Mouse (Mus musculus) mouse trophoblast stem cell (cell line): ENCODE results near the gene Sparc.

Experiments used
- in situ Hi-C, 2 experiments: fragments of 300-500 bp; cut with MseI, MboI; formaldehyde crosslinking; loops; 2 replicates in 1 of 2; 3 replicates in 1 of 2; pipeline ENCODE4 v1.15.1; 2025

Sparc gene

DNA sequence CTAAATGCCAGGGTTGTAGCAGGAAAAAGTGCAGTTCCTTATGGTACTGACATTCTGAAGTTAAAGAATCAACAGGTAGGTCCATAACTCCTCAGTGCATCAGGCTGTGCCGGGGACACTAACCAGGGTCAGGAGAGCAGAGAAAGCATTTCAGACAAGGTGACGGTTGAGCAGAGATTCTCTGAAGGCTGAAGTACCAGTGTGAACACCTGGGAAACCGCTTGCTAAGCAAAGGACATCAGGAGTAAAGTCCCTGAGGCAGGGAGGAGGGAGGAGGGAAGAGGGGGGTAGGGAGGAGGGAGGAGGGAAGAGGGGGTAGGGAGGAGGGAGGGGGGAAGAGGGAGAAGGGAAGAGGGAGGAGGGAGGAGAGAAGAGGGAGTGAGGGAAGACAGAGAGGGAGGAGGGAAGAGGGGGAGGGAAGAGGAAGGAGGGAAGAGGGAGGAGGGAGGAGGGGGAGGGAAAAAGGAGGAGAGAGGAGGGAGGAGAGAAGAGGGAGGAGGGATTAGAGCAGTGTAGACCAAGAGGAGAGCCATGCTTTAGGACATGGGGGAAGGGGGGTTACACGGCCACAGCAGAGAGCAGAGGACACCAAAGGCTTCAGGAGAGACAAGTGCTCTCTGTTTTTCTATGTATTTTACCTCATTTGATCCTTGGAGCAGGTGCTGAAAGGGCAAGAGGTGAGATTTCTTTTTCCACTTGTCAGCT, 54.4 kb downstream of the Sparc start:
- in situ Hi-C loops = no loop called here

DNA sequence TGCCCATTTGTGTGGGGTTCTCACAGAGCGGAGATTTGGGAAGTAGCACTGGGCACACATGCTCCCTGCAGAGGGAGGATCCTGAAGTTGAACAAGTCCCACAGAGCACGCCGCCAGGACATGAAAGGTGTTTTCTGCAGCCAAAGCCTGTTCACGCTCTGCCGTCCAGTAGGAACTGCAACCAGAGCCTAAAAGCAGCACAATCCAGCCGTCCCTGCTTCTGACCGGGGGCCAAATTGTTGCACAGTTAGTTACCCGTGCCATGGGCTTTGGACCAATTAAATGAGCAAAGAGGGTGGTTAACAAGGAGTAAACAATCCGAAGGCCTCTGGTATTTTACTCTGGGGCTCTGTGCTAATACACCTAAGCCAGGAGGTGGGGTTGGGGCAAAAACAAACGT, 55.2 kb downstream of the Sparc start:
- in situ Hi-C loops = no loop called here

DNA sequence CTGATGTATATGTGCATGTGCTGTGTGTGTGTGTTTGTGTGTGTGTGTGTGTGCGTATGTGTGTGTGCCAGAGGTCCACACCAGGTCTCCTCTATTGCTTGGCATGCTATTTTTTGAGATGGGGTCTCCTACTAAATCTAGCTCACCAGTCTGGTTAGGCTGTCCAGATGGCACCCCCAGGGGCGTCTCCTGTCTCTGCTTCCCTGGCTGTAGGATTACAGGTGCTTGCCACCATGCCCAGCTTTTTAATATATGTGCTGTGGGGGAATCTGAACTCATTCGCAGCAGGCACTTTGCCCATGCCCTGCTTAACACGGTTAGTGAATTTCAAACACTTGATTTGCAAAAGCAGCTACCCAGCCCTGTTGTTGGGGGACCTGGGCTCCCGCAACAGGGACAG, 57.1 kb downstream of the Sparc start:
- in situ Hi-C loops = no loop called here

DNA sequence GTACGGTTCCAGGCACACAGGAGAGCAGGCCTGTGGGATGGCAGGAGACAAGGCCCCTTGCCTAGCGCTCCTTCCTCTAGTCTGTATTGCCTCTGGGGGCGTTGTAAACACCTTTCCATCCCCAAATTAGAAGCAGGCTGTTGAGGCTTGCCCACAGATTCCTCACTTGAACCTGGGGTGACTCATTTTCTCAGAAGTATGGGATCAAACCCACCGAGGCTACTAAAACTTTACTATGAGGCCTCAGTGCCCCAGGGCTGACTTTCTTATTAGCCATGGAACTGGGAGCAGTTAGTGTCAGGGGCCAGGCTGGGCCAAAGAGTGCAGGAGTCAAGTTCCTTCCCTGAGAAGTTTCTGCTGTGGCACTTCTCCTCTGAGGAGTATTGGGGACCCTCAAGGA, 57.7 kb downstream of the Sparc start:
- in situ Hi-C loops = no loop called here

DNA sequence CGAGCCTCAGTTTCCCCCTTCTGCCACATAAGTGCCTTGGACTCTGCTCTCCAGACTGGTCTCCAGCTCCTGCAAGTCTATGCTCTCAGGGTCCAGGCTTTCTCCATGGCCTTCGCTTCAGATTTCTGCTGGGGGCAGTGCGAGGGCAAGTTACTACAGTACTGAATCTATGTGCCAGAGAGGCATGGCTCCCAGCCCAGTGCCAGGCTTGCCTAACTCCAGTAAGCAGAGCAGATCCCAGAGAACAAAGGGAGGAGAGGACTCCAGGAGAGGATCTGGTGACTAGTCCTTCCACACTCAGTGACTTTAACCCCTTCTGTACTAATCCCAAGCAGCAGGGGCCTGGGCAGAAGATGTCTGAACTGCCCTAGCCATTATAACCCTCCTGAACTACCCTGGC, 58.3 kb downstream of the Sparc start:
- in situ Hi-C loops = no loop called here

DNA sequence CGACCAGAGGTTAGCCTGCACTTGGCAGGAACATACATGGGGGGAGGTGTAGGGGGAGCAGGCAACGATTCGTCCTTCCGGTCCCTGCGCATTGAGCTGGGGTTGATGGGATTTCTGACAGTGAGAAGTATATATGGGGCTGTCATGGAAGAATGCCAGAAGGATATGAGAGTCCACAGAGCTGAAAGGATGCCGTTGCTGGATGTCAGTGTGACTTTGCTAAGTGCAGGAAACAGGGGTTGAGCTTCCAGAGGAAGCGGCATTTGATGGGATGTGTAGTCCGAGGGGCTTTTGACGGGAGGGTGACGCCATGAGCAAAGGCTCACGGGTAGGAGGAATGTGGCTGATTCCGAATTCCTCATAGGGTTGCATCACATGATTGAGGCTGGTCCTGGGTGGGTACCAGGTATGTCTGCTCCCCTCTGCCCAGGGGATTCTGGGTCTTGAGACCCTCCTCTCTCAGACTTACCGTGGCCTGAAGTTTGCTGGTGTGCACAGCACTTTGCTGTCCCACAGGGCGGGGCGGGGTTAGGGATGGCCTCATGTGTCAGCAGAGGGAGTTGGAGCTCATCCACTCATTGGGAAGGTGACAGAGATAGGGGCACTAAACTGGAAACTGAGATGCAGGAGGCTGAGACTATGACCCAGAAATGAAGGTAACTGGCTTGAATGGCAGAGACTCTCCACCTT, 64.7 kb downstream of the Sparc start:
- in situ Hi-C loops = no loop called here

DNA sequence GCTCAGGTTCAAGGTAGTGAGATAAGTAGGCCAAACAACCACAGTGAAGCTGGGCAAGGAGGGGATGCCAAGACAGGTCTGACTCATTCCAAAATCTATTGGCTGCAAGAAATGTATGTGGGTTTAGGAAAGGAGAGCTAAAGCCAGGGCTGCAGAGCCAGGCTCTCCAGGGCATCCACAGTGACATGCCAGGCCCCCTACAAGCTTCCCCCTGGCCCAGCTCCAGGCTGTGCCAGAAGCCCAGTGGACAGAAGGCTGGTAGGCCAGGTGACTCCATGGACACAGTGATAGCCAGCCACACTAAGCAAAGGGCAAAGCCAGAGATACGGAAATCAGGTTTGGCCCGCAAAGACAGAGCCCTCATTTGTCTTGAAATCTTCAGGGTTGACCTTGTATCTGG, 66.1 kb downstream of the Sparc start:
- in situ Hi-C loops = no loop called here
